Mouse (Mus musculus) limb, embryonic 12.5 days (tissue): Measurements from ENCODE around the gene Rbm44. TPM values are rescaled to one million over a fixed set of nuclear protein-coding genes. Genes with fewer than 3 reads are reported as not detected.

Experiments
- ATAC-seq: fragments of 200-750 bp; cut with Nextera tagmentation; 2 replicates; pipeline ENCODE4 v1.8.0; 2017; ENCODE audit warnings: low read depth, moderate TSS enrichment; ENCODE audit not compliant: insufficient number of reproducible peaks, insufficient read depth, low FRiP score, low TSS enrichment
- H3K27ac ChIP-seq: fragments of 300-500 bp; sonication (generic); 2 replicates; pipeline ENCODE4 v1.5.1; 2016; ENCODE audit warnings: mild to moderate bottlenecking, moderate library complexity
- H3K27me3 ChIP-seq: fragments of 300-500 bp; sonication (generic); 2 replicates; pipeline ENCODE4 v1.6.1; 2016; ENCODE audit warnings: mild to moderate bottlenecking, moderate library complexity
- H3K36me3 ChIP-seq: fragments of 300-500 bp; sonication (generic); 2 replicates; pipeline ENCODE4 v1.6.1; 2016; ENCODE audit warnings: mild to moderate bottlenecking, moderate library complexity
- H3K4me1 ChIP-seq: fragments of 300-500 bp; sonication (generic); replicated peaks from 2 replicates; pipeline ENCODE4 v1.6.1; 2016
- H3K4me2 ChIP-seq: fragments of 300-500 bp; sonication (generic); 2 replicates; pipeline ENCODE4 v1.6.1; 2016; ENCODE audit warnings: mild to moderate bottlenecking, moderate library complexity
- H3K4me3 ChIP-seq: fragments of 300-500 bp; sonication (generic); replicated peaks from 2 replicates; pipeline ENCODE4 v1.5.1; 2016; ENCODE audit warnings: mild to moderate bottlenecking
- H3K9ac ChIP-seq: fragments of 300-500 bp; sonication (generic); replicated peaks from 2 replicates; pipeline ENCODE4 v1.6.1; 2016; ENCODE audit warnings: mild to moderate bottlenecking, moderate library complexity
- H3K9me3 ChIP-seq: fragments of 300-500 bp; sonication (generic); 2 replicates; pipeline ENCODE4 v1.6.1; 2016; ENCODE audit warnings: mild to moderate bottlenecking, moderate library complexity
- WGBS: fragments of 180-500 bp; shearing (Covaris S2); methylation state at CpG from one replicate; pipeline ENCODE4 v1.1.7; 2016; 5-methylcytosine and 5-hydroxymethylcytosine counted together
- polyA plus RNA-seq: library from polyadenylated mRNA; unstranded; fragments of >200 nt; fragmentation: Nextera tagmentation; extraction: Ambion mirVana; gene quantifications from 2 replicates; pipeline ENCODE4 v1.2.1, GENCODE M21; 2016

The Rbm44 gene
- polyA plus RNA-seq, 1 experiment from 2014 or later = 0.70 TPM

DNA sequence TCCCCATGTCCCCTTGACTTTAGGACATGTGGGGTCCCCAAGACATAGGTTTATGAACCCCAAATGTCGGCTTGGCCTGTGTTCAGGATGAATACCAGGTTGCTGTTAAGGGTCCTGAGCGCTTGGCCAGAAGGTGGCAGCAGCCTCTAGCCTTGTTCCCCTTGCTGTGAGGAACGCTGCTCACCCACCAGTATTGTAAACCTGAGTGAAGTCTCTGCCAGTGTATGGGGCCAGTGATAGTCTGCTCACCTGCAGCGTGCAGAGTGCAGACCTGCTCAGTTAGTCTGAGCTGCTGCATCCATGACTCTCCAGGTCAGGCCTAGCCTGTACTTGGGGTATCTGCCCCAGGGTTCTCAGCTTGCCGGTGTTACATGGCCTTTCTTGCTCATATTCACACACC is 34.2 kb downstream of the Rbm44 start:
- peak; percentile 78; the same call in 1 of the 2 replicates for ATAC-seq
- WGBS = 27% methylated on average over 5 of the region's 5 CpGs
- H3K4me1 ChIP-seq = peaks cover 10% of the 10 kb centered on the region
- no peak overlapping the region for H3K4me2 ChIP-seq
- H3K27ac ChIP-seq = no peak overlapping the region
- no peaks in the 10 kb centered on the region for H3K9me3 ChIP-seq
- H3K4me3 ChIP-seq = no peak overlapping the region
- H3K36me3 ChIP-seq = no peaks in the 10 kb centered on the region
- H3K27me3 ChIP-seq = peaks cover 47% of the 10 kb centered on the region
- no peak overlapping the region for H3K9ac ChIP-seq

- no peaks in the 10 kb centered on the region for H3K36me3 ChIP-seq
- H3K9ac ChIP-seq = peak within 1 kb of the TSS; percentile 56
- no peak within 1 kb of the TSS for H3K27ac ChIP-seq
- no peaks in the 10 kb centered on the region for H3K9me3 ChIP-seq
- peak within 1 kb of the TSS; percentile 85 for H3K4me2 ChIP-seq
- peaks cover 47% of the 10 kb centered on the region for H3K27me3 ChIP-seq
- ATAC-seq = peak; percentile 44; the same call in 1 of the 2 replicates
- 5% methylated on average over 37 of the region's 37 CpGs for WGBS
- H3K4me3 ChIP-seq = peak within 1 kb of the TSS; percentile 46
- H3K4me1 ChIP-seq = peaks cover 10% of the 10 kb centered on the region
Observed at GRCm38 (mm10) chr1:91179533-91180173, 34.8 kb downstream of the Rbm44 start, which contains the start of gene Ramp1. Gene Ramp1, plus strand, starts transcription at chr1:91179822.

- Histone ChIP-seq H3K4me2 (peak overlapping the region; percentile 85), H3K4me3 (peak overlapping the region; percentile 46), H3K9ac (peak overlapping the region; percentile 56), H3K9me3 (no peaks in the 10 kb centered on the region), H3K27ac (no peak overlapping the region), H3K36me3 (no peaks in the 10 kb centered on the region), H3K4me1 (peaks cover 10% of the 10 kb centered on the region), H3K27me3 (peaks cover 47% of the 10 kb centered on the region)
- ATAC-seq = 0 out of 2 replicates have a peak, but pooled peaks have one; percentile 9
- WGBS = 11% methylated on average over 14 of the region's 14 CpGs
Observed at GRCm38 (mm10) chr1:91180174-91180565, 35.3 kb downstream of the Rbm44 start.

DNA sequence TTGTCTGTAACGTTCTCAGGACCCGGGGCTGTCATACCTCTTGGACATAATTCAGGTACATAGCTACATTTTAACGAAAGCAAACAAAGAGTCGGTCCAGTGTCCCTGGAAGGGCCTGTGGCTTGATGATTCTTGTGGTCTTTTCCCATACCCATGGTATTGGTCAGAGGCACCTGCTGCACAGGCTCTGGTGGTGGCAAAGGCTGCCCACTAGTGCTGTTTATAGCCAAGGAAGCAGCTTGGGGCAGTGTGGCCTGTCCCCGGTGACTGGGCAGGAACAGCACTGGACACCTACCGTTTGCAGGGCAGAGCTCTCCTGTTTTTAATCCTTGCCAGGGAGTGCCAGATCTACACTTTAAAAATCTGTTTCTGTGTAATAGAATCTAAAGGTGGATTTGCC is 35.8 kb downstream of the Rbm44 start:
- peak overlapping the region; percentile 3; the same call in 1 of the 2 replicates for H3K4me2 ChIP-seq
- 80% methylated on average over 6 of the region's 6 CpGs for WGBS
- no peak for ATAC-seq
- no peak overlapping the region for H3K9ac ChIP-seq
- peaks cover 10% of the 10 kb centered on the region for H3K4me1 ChIP-seq
- H3K4me3 ChIP-seq = no peak overlapping the region
- H3K9me3 ChIP-seq = no peaks in the 10 kb centered on the region
- H3K27me3 ChIP-seq = peaks cover 47% of the 10 kb centered on the region
- no peak overlapping the region for H3K27ac ChIP-seq
- no peaks in the 10 kb centered on the region for H3K36me3 ChIP-seq

- H3K4me2 ChIP-seq = no peak overlapping the region
- no peak overlapping the region for H3K27ac ChIP-seq
- H3K4me3 ChIP-seq = no peak overlapping the region
- no peak for ATAC-seq
- H3K4me1 ChIP-seq = peaks cover 10% of the 10 kb centered on the region
- H3K27me3 ChIP-seq = peaks cover 47% of the 10 kb centered on the region
- no peaks in the 10 kb centered on the region for H3K9me3 ChIP-seq
- WGBS = 68% methylated on average over 5 of the region's 5 CpGs
- no peak overlapping the region for H3K9ac ChIP-seq
- H3K36me3 ChIP-seq = no peaks in the 10 kb centered on the region
Observed at GRCm38 (mm10) chr1:91181261-91181660, 36.4 kb downstream of the Rbm44 start.

- Histone ChIP-seq H3K9me3 (no peaks in the 10 kb centered on the region), H3K9ac (no peak overlapping the region), H3K27ac (no peak overlapping the region), H3K4me1 (peaks cover 10% of the 10 kb centered on the region), H3K27me3 (peaks cover 47% of the 10 kb centered on the region), H3K36me3 (no peaks in the 10 kb centered on the region), H3K4me3 (no peak overlapping the region), H3K4me2 (no peak overlapping the region)
- 63% methylated on average over 12 of the region's 12 CpGs for WGBS
- no peak for ATAC-seq
Observed at GRCm38 (mm10) chr1:91181784-91182450, 37.0 kb downstream of the Rbm44 start.

- Histone ChIP-seq H3K4me2 (no peak overlapping the region), H3K36me3 (no peaks in the 10 kb centered on the region), H3K4me3 (no peak overlapping the region), H3K27me3 (peaks cover 44% of the 10 kb centered on the region), H3K9me3 (no peaks in the 10 kb centered on the region), H3K27ac (no peak overlapping the region), H3K9ac (no peak overlapping the region), H3K4me1 (peaks cover 10% of the 10 kb centered on the region)
- WGBS = 86% methylated on average over 10 of the region's 10 CpGs
- no peak for ATAC-seq
Observed at GRCm38 (mm10) chr1:91183305-91183704, 38.4 kb downstream of the Rbm44 start.

DNA sequence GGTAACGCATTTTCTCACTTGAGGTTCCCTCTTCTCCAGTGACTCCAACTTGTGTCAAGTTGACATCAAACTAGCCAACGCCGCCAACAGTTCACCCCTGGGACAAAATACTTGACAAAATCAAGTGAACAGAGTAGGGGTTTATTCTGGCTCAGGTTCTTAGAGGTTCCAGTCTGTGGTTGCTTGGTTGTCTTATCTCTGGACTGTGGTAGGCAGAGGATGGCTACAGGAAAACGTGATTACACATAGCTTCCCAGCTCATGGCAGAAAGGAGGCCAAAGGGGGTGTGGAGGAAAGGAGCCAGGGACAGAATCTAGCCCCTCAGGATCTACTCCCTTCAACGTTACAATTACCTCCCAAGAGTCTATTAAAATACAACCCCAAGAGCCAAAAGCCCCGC is 41.8 kb downstream of the Rbm44 start:
- Histone ChIP-seq H3K27ac (no peak overlapping the region), H3K9ac (no peak overlapping the region), H3K9me3 (no peaks in the 10 kb centered on the region), H3K4me3 (no peak overlapping the region), H3K36me3 (no peaks in the 10 kb centered on the region), H3K4me1 (no peaks in the 10 kb centered on the region), H3K4me2 (no peak overlapping the region), H3K27me3 (peaks cover 12% of the 10 kb centered on the region)
- ATAC-seq = no peak
- WGBS = 82% methylated on average over 6 of the region's 6 CpGs

DNA sequence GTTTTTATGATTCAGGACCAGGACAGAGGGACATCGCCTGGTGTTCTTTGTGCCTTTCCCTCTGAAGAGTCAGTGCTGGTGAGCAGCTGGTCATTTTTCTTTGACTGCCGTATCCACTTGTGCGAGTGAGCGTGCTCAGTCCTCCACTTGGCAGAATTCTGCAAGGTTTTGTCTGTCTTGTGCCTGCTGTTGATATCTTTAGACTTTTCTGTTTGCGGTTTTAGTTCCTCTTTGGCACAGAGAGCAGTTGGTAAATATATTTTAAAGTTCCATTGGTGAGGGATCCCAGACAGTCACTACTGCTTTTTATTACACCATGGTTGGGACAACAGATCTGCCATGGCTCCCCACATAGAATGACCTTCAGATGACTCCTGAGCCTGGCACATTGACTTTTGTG is 42.4 kb downstream of the Rbm44 start:
- Histone ChIP-seq H3K9me3 (no peaks in the 10 kb centered on the region), H3K4me2 (no peak overlapping the region), H3K4me1 (no peaks in the 10 kb centered on the region), H3K27me3 (peaks cover 6% of the 10 kb centered on the region), H3K36me3 (no peaks in the 10 kb centered on the region), H3K4me3 (no peak overlapping the region), H3K27ac (no peak overlapping the region), H3K9ac (no peak overlapping the region)
- no peak for ATAC-seq
- 94% methylated on average over 5 of the region's 5 CpGs for WGBS

DNA sequence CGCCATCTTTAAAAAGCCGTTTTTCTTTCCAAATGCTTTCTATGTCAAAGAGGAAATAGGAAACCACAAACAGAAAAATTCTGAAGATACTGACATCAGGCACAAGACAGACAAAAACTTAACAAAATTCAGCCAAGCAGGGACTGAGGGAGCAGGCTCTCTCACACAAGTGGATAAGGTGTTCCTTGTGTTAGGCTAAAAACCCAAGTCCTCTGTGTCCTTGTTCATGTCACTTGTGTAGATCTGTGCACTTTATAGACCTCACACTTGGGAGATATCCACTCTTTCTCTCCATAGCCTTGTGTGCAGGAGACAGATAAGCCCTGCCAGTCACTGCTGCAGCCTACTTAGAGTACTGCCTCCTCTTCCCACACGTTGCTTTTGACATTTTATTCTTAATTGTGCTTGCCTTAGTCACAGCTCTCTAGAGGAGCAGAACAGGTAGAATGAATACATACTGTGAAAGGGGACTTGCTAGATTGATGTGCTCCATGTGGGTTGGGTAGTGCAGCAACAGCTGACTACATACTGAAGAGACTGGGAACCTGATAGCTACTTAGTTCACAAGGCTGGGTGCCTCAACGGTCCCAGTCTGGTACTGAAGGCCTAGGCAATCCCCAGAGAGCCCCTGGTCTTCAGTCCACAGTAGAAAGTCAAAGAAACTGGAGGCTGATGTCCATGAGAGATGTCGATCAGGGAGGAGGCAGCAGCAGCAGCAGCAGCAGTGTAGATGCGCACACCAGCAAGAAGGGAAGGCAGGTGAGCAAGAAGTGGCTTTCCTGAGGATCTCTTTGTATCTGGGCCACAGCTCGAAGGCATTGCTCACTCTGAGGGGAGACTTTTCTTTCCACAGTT is 43.1 kb downstream of the Rbm44 start:
- no peak for ATAC-seq
- Histone ChIP-seq H3K27me3 (no peaks in the 10 kb centered on the region; the same call in 1 of the 2 replicates), H3K9ac (no peak overlapping the region), H3K9me3 (no peaks in the 10 kb centered on the region), H3K4me2 (no peak overlapping the region), H3K4me1 (no peaks in the 10 kb centered on the region), H3K4me3 (no peak overlapping the region), H3K36me3 (no peaks in the 10 kb centered on the region), H3K27ac (no peak overlapping the region)
- 87% methylated on average over 7 of the region's 7 CpGs for WGBS

DNA sequence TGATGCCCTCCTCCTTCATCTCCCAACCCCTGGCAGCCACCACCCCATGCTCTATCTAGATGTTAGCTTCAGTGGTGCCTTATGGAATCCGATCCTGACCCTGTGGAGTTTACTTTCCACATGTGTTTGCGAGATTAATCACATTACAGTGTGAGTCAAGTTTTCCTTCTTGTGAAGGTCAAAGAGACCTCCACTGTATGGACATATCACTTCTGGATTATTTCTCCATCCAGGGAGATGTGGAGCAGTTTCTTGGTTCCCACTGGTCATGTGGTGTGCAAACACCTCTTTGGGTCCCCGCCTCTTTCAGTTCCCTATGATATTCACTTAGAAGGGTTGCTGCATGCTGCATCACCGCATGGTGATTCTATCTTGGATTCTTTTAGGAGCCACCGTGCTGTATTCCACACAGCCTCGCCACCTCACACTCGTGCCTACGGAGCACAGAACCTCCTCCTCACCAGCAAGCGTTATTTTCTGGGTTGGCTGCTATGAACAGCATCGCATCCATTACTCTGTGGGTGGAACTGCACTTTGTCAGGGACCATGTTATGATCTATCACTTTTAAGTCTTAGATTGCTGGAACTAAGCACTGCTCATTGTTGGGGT is 44.1 kb downstream of the Rbm44 start:
- 91% methylated on average over 10 of the region's 10 CpGs for WGBS

More for the DNA sequence above, 44.1 kb downstream of the Rbm44 start:
- Histone ChIP-seq H3K9ac (no peak overlapping the region), H3K4me3 (no peak overlapping the region), H3K4me1 (no peaks in the 10 kb centered on the region), H3K36me3 (no peaks in the 10 kb centered on the region), H3K27me3 (no peaks in the 10 kb centered on the region; the same call in 1 of the 2 replicates), H3K27ac (no peak overlapping the region), H3K9me3 (no peaks in the 10 kb centered on the region), H3K4me2 (no peak overlapping the region)
- ATAC-seq = no peak
